Mouse (Mus musculus): ENCODE data around the gene Vav1. TPM values are rescaled to one million over a fixed set of nuclear protein-coding genes. Genes with fewer than 3 reads are reported as not detected.

Vav1 gene
- total and polyA plus RNA-seq, 3 experiments = 1.9 to 2.2 (median 2.0) TPM

DNA sequence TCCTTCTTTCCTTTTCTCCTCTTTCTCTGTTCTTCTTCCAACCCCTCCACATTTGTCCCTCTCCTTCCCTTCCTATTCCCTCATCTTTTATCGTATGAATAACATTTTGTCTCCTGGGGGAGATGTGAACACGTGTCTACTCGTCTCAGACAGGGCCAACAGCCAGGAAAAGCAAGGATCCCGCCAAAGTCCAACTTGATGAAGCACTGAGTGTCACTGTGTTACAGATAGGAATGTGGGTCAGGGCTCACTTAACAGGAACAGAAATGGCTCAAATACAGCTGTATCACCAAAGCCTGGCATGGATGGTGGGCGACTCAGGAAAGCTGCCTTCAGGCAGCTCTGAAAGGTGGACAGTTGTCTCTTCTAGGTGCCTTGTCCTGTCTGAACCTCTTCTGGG, 10.4 kb downstream of the Vav1 start:
- Histone ChIP-seq H3K27ac (no peak overlapping the region), H3K9ac (ENCODE audit: low read depth, low read length) (no peak overlapping the region), H3K4me3 (no peak overlapping the region), H3K4me1 (ENCODE audit: control insufficient read depth, insufficient read depth, low read length) (peaks cover 8% of the 10 kb centered on the region), H3K27me3 (ENCODE audit: control insufficient read depth, insufficient read depth, low read length) (no peaks in the 10 kb centered on the region), H3K36me3 (ENCODE audit: control insufficient read depth, insufficient read depth, low read length) (no peaks in the 10 kb centered on the region), H3K79me2 (replicated peaks; ENCODE audit: control insufficient read depth, insufficient read depth, low read length) (no peaks in the 10 kb centered on the region)
- WGBS = 55% methylated on average over 5 of the region's 5 CpGs
- intact Hi-C loops (cut with DNase I) = no loop called here
- no peak for TF ChIP-seq POLR2A (IDR thresholded peaks at IDR 0.05; ENCODE audit: insufficient read depth, low read depth, low read length)
- no peak for DNase-seq

DNA sequence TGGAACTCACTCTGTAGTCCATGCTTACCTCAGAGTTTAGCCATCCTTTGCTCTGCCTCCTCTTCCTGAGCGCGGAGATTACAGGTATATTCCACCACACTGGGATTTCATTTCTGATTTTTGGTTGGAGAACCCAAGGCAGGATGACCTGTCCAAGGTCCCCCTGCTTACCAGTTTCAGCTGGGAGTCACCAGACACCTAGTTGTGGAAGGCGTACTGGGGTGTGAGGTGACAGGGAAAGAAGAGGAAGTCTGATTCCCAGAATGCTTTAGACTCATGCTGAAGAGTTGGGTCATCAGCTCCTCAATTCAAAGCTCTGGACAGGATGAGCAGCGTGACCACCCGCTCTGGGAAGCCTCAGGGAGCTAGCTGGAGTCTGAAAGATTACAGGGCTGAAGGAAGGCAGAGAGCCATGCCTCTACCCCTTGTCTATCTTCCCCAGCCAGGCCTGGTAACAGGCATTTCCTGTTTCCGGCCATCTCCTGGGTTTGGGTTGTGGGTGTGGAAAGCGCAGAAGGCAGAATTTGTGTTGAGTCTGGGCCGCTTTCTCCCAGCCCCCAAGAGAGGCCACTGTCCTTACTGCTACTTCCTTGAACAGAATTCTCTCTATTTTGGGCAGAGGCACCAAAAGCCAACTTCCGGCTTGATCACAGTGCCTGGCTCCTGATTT, 11.2 kb downstream of the Vav1 start:
- no peaks in the 10 kb centered on the region for H3K27me3 ChIP-seq (ENCODE audit: control insufficient read depth, insufficient read depth, low read length)
- no peak overlapping the region for H3K27ac ChIP-seq
- H3K79me2 ChIP-seq (replicated peaks; ENCODE audit: control insufficient read depth, insufficient read depth, low read length) = no peaks in the 10 kb centered on the region
- 55% methylated on average over 9 of the region's 9 CpGs for WGBS
- intact Hi-C loops (cut with DNase I) = no loop called here
- DNase-seq = peak in 1 of 2 experiments; percentile 52
- no peak overlapping the region for H3K4me3 ChIP-seq
- TF ChIP-seq CTCF (IDR thresholded peaks at IDR 0.05) (no peak), POLR2A (IDR thresholded peaks at IDR 0.05; ENCODE audit: insufficient read depth, low read depth, low read length) (no peak), EP300 (IDR thresholded peaks at IDR 0.05; ENCODE audit: insufficient read depth, low read depth, low read length) (no peak)
- H3K36me3 ChIP-seq (ENCODE audit: control insufficient read depth, insufficient read depth, low read length) = no peaks in the 10 kb centered on the region
- peaks cover 5% of the 10 kb centered on the region for H3K4me1 ChIP-seq (ENCODE audit: control insufficient read depth, insufficient read depth, low read length)
- no peak overlapping the region for H3K9ac ChIP-seq (ENCODE audit: low read depth, low read length)

DNA sequence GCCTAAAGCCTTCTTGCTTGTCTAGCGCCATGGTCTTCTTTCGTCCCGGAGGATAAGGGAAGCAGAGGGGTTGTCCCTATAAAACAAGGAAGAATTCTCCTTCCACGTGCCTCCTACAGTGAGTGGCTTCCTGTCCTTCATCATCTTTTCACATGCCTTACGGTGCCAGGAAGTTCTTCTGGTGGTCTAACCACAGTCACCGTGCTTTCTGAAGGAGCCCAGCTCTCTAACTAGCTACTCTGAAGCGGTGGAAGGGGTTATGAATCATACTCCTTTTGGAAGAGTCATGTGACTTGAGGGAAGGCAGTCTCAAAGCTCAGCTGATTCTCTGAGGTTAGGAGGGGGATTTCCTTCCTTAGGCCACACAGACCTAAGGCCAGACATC, 11.8 kb downstream of the Vav1 start:
- DNase-seq = no peak
- H3K79me2 ChIP-seq (replicated peaks; ENCODE audit: control insufficient read depth, insufficient read depth, low read length) = no peaks in the 10 kb centered on the region

GRCm38 (mm10) chr17:57292302-57292701, 13.4 kb downstream of the Vav1 start:
- Histone ChIP-seq H3K27ac (no peak overlapping the region), H3K4me3 (no peak overlapping the region), H3K4me1 (ENCODE audit: control insufficient read depth, insufficient read depth, low read length) (no peaks in the 10 kb centered on the region; the same call in 1 of the 2 replicates), H3K36me3 (ENCODE audit: control insufficient read depth, insufficient read depth, low read length) (no peaks in the 10 kb centered on the region), H3K79me2 (replicated peaks; ENCODE audit: control insufficient read depth, insufficient read depth, low read length) (no peaks in the 10 kb centered on the region), H3K9ac (ENCODE audit: low read depth, low read length) (no peak overlapping the region), H3K27me3 (ENCODE audit: control insufficient read depth, insufficient read depth, low read length) (no peaks in the 10 kb centered on the region)
- intact Hi-C loops (cut with DNase I) = no loop called here
- no peak for TF ChIP-seq CTCF (IDR thresholded peaks at IDR 0.05)
- WGBS = 79% methylated on average over 2 of the region's 2 CpGs
- DNase-seq = no peak

More for the DNA sequence above, 11.8 kb downstream of the Vav1 start:
- intact Hi-C loops (cut with DNase I) = no loop called here
- H3K27me3 ChIP-seq (ENCODE audit: control insufficient read depth, insufficient read depth, low read length) = no peaks in the 10 kb centered on the region
- H3K27ac ChIP-seq = no peak overlapping the region
- H3K9ac ChIP-seq (ENCODE audit: low read depth, low read length) = no peak overlapping the region
- peaks cover 2% of the 10 kb centered on the region for H3K4me1 ChIP-seq (ENCODE audit: control insufficient read depth, insufficient read depth, low read length)
- TF ChIP-seq POLR2A (IDR thresholded peaks at IDR 0.05; ENCODE audit: insufficient read depth, low read depth, low read length) (no peak), EP300 (IDR thresholded peaks at IDR 0.05; ENCODE audit: insufficient read depth, low read depth, low read length) (no peak), CTCF (IDR thresholded peaks at IDR 0.05) (no peak)
- 52% methylated on average over 7 of the region's 7 CpGs for WGBS
- H3K4me3 ChIP-seq = no peak overlapping the region
- no peaks in the 10 kb centered on the region for H3K36me3 ChIP-seq (ENCODE audit: control insufficient read depth, insufficient read depth, low read length)

- intact Hi-C loops (cut with DNase I) = no loop called here
- Histone ChIP-seq H3K4me1 (ENCODE audit: control insufficient read depth, insufficient read depth, low read length) (no peaks in the 10 kb centered on the region; the same call in 1 of the 2 replicates), H3K4me3 (no peak overlapping the region), H3K27me3 (ENCODE audit: control insufficient read depth, insufficient read depth, low read length) (no peaks in the 10 kb centered on the region), H3K27ac (no peak overlapping the region), H3K9ac (ENCODE audit: low read depth, low read length) (no peak overlapping the region), H3K36me3 (ENCODE audit: control insufficient read depth, insufficient read depth, low read length) (no peaks in the 10 kb centered on the region), H3K79me2 (replicated peaks; ENCODE audit: control insufficient read depth, insufficient read depth, low read length) (no peaks in the 10 kb centered on the region)
- 92% methylated on average over 9 of the region's 9 CpGs for WGBS
- DNase-seq = no peak
- TF ChIP-seq EP300 (IDR thresholded peaks at IDR 0.05; ENCODE audit: insufficient read depth, low read depth, low read length) (no peak), POLR2A (IDR thresholded peaks at IDR 0.05; ENCODE audit: insufficient read depth, low read depth, low read length) (no peak), CTCF (IDR thresholded peaks at IDR 0.05) (no peak)
Observed at GRCm38 (mm10) chr17:57292968-57293367, 14.1 kb downstream of the Vav1 start.

DNA sequence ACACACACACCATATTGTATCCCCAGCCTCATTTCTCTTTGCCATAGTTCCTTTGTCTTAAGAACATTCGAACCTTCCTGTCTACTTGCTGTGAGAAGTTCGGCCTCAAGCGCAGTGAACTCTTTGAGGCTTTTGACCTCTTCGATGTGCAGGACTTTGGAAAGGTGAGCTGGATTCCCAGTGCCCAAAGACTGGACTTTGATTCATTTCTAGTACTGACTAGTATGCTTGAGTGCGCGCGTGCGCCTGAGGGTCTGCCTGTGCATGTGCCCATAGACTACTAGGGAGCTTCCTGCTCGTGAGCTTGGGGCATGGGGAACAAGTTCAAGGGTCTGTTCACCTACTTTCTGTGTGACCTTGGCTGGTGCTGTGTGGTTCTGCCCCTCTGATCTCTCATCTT, 17.0 kb downstream of the Vav1 start:
- H3K4me3 ChIP-seq = no peak overlapping the region
- no peak for DNase-seq
- no peaks in the 10 kb centered on the region for H3K27me3 ChIP-seq (ENCODE audit: control insufficient read depth, insufficient read depth, low read length)
- TF ChIP-seq EP300 (IDR thresholded peaks at IDR 0.05; ENCODE audit: insufficient read depth, low read depth, low read length) (no peak), POLR2A (IDR thresholded peaks at IDR 0.05; ENCODE audit: insufficient read depth, low read depth, low read length) (no peak), CTCF (IDR thresholded peaks at IDR 0.05) (no peak)
- no peak overlapping the region for H3K9ac ChIP-seq (ENCODE audit: low read depth, low read length)
- intact Hi-C loops (cut with DNase I) = no loop called here
- H3K27ac ChIP-seq = no peak overlapping the region
- no peaks in the 10 kb centered on the region for H3K4me1 ChIP-seq (ENCODE audit: control insufficient read depth, insufficient read depth, low read length)
- H3K36me3 ChIP-seq (ENCODE audit: control insufficient read depth, insufficient read depth, low read length) = no peaks in the 10 kb centered on the region
- 88% methylated on average over 9 of the region's 9 CpGs for WGBS
- no peaks in the 10 kb centered on the region for H3K79me2 ChIP-seq (replicated peaks; ENCODE audit: control insufficient read depth, insufficient read depth, low read length)

Data from heart, adult 2 months (tissue).